Mouse (Mus musculus): ENCODE measurements around the gene Olfr1201.

Olfr1201 gene

GRCm38 (mm10) chr2:88792736-88793135 lies at the start of gene Olfr1201:
TSS of gene Olfr1201 (plus strand) at chr2:88793036.
- DNase-seq, result no peak

GRCm38 (mm10) chr2:88743379-88743778 lies 49.5 kb upstream of the Olfr1201 start:
- no peak for DNase-seq

GRCm38 (mm10) chr2:88751270-88751669 lies 41.6 kb upstream of the Olfr1201 start, which contains the start of gene Olfr1198:
TSS of gene Olfr1198 (minus strand) at chr2:88751370.
- DNase-seq, result no peak

GRCm38 (mm10) chr2:88760369-88760768 lies 32.5 kb upstream of the Olfr1201 start, which contains the start of gene Olfr1199:
TSS of gene Olfr1199 (minus strand) at chr2:88760469.
- no peak for DNase-seq

GRCm38 (mm10) chr2:88770388-88770787 lies 22.4 kb upstream of the Olfr1201 start, which contains the start of gene Olfr1200:
TSS of gene Olfr1200 (minus strand) at chr2:88770488.
- no peak for DNase-seq

GRCm38 (mm10) chr2:88814196-88814595 lies 21.4 kb downstream of the Olfr1201 start, which contains the start of gene Olfr1202:
TSS of gene Olfr1202 (plus strand) at chr2:88814496.
- no peak for DNase-seq

- no peak for DNase-seq
Observed at GRCm38 (mm10) chr2:88829437-88829836, 36.6 kb downstream of the Olfr1201 start, which contains the start of gene Olfr1205. TSS of gene Olfr1205 (plus strand) at chr2:88829737.

GRCm38 (mm10) chr2:88838477-88838876 lies 45.6 kb downstream of the Olfr1201 start:
- DNase-seq, result no peak

Data from lung, postnatal 14 days (tissue).